19 mouse cellular contexts compared by ENCODE assay signal in genomic region chr9:40426282-40426964, GRCm38 (mm10).
DNase-seq lines count a peak whose midpoint lies in the region; ATAC-seq lines count a peak whose summit lies in the region.
"Had no signal": no experiment of that assay in that cellular context is flagged by ENCODE, and none has a peak within 500 bp of the region (broad histone marks: within the 10 kb centered on the region; RNA-seq: fewer than 3 reads in every experiment).

No protein-coding gene starts in this region.

- no peak for ATAC-seq in heart, embryonic 11.5 days (replicated peaks; ENCODE audit: insufficient number of reproducible peaks, low FRiP score, low TSS enrichment)
- ATAC-seq in kidney, embryonic 14.5 days (ENCODE audit: low FRiP score, low TSS enrichment) = no peak
- no peak for ATAC-seq in erythroblast, adult 5-6 weeks (replicated peaks; ENCODE audit: low FRiP score, poor library complexity, severe bottlenecking)
- ATAC-seq: inflammation-experienced regulatory T-cells, adult 6 months had no signal

- no peaks in the 10 kb centered on the region for H3K9me3 ChIP-seq in heart, embryonic 11.5 days (replicated peaks; ENCODE audit: control insufficient read depth, low read length)
- H3K9me3 ChIP-seq in kidney, embryonic 14.5 days (ENCODE audit: control insufficient read depth, low read length) = no peaks in the 10 kb centered on the region
- H3K9me3 ChIP-seq: embryonic facial prominence, embryonic 15.5 days; hindbrain, embryonic 10.5 days; limb, embryonic 12.5 days; liver, embryonic 13.5 days; lung, embryonic 15.5 days had no signal

- H3K4me1 ChIP-seq in heart, embryonic 11.5 days (ENCODE audit: control insufficient read depth, insufficient read depth, low read length) = peaks cover 12% of the 10 kb centered on the region
- H3K4me1 ChIP-seq in kidney, embryonic 14.5 days (ENCODE audit: control insufficient read depth, insufficient read depth, low read length) = no peaks in the 10 kb centered on the region
- H3K4me1 ChIP-seq: embryonic facial prominence, embryonic 15.5 days; hindbrain, embryonic 10.5 days; limb, embryonic 12.5 days; liver, embryonic 13.5 days had no signal

- no peak overlapping the region for H3K9ac ChIP-seq in heart, embryonic 11.5 days (ENCODE audit: low read depth, low read length)
- no peak overlapping the region for H3K9ac ChIP-seq in kidney, embryonic 14.5 days (ENCODE audit: low read depth, low read length)
- H3K9ac ChIP-seq: embryonic facial prominence, embryonic 15.5 days; limb, embryonic 12.5 days; liver, embryonic 13.5 days; lung, embryonic 15.5 days had no signal

- H3K36me3 ChIP-seq in heart, embryonic 11.5 days (ENCODE audit: control insufficient read depth, insufficient read depth, low read length) = no peaks in the 10 kb centered on the region
- no peaks in the 10 kb centered on the region for H3K36me3 ChIP-seq in kidney, embryonic 14.5 days (ENCODE audit: control insufficient read depth, insufficient read depth, low read length)
- H3K36me3 ChIP-seq: embryonic facial prominence, embryonic 15.5 days; hindbrain, embryonic 10.5 days; limb, embryonic 12.5 days; liver, embryonic 13.5 days; lung, embryonic 15.5 days had no signal

- no peaks in the 10 kb centered on the region for H3K27me3 ChIP-seq in heart, embryonic 11.5 days (ENCODE audit: control insufficient read depth, insufficient read depth, low read length)
- no peaks in the 10 kb centered on the region for H3K27me3 ChIP-seq in kidney, embryonic 14.5 days (ENCODE audit: control insufficient read depth, insufficient read depth, low read length)
- H3K27me3 ChIP-seq: embryonic facial prominence, embryonic 15.5 days; limb, embryonic 12.5 days; liver, embryonic 13.5 days; lung, embryonic 15.5 days had no signal

- WGBS in heart, embryonic 11.5 days (ENCODE audit: insufficient replicate concordance) = 79% methylated on average over 9 of the region's 9 CpGs
- 81% methylated on average over 9 of the region's 9 CpGs for WGBS in kidney, embryonic 14.5 days

- peak; percentile 49 to 64 for DNase-seq in heart, adult 18-20 months
- peak; percentile 44 to 54 for DNase-seq in kidney, adult 8-10 months
- DNase-seq in kidney, adult 9 months = peak; percentile 72
- DNase-seq in right cerebral cortex, postnatal 4 days = no peak
- DNase-seq: adrenal gland, postnatal 10 days; cerebellum, adult 8-10 months; gastrocnemius, postnatal 36 days; liver, embryonic 13.5 days; thymus, postnatal 36 days had no signal

- no peak overlapping the region for H3K4me2 ChIP-seq in heart, embryonic 11.5 days
- no peak overlapping the region for H3K4me2 ChIP-seq in kidney, embryonic 14.5 days (replicated peaks; ENCODE audit: low read depth, low read length)
- H3K4me2 ChIP-seq: embryonic facial prominence, embryonic 15.5 days; limb, embryonic 12.5 days; liver, embryonic 13.5 days; lung, embryonic 15.5 days; midbrain, embryonic 11.5 days had no signal

- no peak overlapping the region for H3K27ac ChIP-seq in heart, embryonic 11.5 days (ENCODE audit: low read depth, low read length)
- H3K27ac ChIP-seq in kidney, embryonic 14.5 days (ENCODE audit: low read depth, low read length) = no peak overlapping the region
- H3K27ac ChIP-seq: embryonic facial prominence, embryonic 15.5 days; hindbrain, embryonic 10.5 days; limb, embryonic 12.5 days; liver, embryonic 13.5 days; lung, embryonic 15.5 days; macrophage had no signal

- H3K4me3 ChIP-seq in heart, embryonic 11.5 days (ENCODE audit: low read depth, low read length) = no peak overlapping the region
- no peak overlapping the region for H3K4me3 ChIP-seq in kidney, embryonic 14.5 days (ENCODE audit: low read length)
- H3K4me3 ChIP-seq: embryonic facial prominence, embryonic 15.5 days; hindbrain, embryonic 10.5 days; limb, embryonic 12.5 days; liver, embryonic 13.5 days; lung, embryonic 15.5 days had no signal
